Mouse (Mus musculus): ENCODE measurements around the gene Ormdl3.

The Ormdl3 gene

GRCm38 (mm10) chr11:98588833-98589281 is 1.7 kb upstream of the Ormdl3 start:
- no peak for DNase-seq (ENCODE audit: low spot score)

DNA sequence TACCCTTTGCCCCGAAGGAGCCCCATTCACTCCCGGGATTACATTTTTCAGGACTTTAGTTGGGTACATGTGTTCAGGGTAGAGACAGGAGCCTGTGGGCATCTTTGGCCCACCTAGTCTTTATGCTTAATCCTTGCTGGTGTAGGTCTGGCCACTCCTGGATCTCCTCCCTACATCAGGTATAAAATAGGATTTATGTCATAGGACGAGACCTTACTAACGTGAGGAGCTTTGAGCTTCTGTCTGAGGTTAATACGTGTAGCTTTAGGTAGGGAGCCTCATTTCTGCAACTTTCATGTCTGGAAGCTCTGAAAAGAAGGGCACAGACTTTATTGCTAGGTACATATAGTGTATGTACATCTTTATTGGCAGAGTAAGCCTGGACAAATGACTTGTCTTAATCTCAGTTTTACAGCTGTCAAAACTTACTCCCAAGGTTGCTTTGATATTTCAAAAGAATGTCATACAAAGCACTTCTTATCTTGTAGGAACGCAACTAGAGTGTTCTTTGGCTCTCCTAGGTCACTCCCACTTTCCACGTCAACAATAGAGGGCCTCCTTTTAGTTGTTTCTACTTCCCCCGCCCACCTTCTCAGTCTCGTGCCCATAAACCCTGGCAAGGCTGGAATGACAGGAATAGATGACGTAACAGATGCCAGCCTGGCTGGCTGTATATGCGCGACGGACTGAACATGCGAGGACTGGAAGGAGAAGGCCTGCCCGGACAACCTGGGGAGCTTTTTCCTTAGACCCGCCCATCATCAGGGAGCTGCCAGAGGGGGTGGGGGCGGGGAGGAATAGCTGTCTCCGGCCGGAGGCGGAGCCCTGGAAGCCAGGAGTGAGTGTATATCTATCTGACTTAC is 747 bp upstream of the Ormdl3 start:
- DNase-seq (ENCODE audit: low spot score): peak; percentile 79

DNA sequence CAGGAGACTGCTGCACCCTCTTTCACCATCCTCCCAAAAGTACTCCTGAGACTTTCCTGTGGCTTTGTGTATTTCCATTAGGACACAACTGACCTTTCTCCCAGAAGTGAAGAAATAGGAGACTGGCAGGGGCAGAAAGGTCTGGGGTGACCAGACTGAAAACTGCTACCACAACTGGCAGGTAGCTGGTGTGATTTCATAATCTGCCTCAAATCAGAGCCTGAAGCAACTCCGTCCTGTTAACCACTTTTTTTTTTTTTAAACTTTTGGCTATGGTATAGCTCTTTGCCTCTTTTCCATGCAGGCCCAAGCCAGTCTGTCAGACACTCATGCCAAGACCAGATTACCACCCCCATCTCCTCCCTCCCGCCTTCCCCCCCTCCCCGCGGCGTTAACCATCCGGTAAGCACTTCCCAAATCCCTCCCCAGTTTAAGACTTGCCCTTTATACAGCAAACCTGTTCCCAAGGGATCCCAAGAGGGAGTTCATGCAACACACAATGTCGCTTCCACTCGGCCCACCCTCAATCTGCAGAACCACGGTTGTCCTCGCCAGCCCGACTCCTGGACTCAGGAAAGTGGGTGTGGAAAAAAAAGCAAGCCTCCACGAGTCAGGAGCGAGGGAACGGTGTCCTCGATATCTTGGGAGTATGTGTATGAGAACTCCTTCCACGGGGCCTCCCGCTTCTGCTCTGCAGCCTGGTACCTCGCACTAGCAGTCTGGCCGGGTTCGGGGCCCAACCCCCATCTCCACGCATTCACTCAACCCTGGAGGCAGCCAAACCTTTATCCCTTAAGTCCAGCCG is 879 bp downstream of the Ormdl3 start:
- DNase-seq (ENCODE audit: low spot score): no peak

DNA sequence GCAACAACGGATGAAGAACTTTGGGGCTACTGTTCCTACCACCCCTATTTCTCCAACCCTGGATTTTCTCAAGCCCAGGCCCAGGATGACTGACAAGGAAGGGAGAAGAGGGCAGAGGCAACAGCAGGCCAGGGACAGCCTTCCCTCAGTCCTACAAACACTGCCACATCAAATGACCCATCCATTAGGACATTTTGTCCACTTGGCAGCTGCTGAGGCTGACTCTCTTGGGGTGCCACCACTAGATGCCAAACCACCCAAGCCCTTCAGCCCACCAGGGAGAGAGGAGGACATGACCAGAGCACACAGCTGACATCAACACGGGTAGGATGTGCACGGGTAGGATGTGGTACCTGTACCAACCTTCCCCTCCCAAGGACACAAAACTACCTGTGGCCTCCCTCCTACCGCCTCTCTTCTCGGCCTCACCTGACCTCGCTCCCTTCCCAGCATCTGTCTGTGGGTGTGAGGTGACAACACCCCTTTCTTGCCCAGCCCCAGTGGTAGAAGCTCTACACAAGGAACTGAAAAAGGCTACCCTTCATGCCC is 2.5 kb downstream of the Ormdl3 start:
- DNase-seq (ENCODE audit: low spot score): no peak

DNA sequence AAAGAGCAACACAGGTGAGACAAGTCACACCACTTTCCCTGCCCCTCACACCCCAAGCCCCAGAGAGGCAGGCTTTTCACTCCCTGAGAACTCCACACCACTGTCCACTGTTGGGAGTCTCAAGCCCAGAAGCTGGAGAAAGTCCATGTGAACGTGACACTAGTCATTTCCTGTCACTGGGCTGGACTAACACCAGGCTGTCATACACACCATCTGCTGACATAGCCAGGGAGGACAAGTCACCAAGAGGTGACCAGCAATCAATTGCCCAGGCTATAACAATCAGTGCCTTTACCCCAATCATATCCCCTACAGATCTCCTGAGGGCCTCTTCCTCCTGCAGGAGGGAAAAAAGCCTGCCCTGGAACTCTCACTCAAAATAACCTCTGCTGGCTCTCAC is 3.0 kb downstream of the Ormdl3 start:
- no peak for DNase-seq (ENCODE audit: low spot score)

- DNase-seq (ENCODE audit: low spot score): no peak
Observed at GRCm38 (mm10) chr11:98583571-98583970, 3.6 kb downstream of the Ormdl3 start.

DNA sequence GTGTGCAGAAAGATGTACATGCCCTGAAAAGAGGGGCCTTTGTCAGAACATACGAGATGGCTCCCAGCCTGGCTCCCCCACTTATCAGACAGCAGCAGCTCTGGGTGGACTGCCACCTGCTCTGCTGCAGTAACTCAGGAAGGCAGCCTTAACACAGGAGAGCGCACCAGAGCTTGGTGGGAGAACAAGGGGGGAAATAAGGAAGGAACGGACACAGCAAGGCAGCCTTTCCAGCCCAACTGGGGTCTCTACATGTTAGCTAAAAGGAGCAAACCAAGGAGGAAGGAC is 4.0 kb downstream of the Ormdl3 start:
- DNase-seq (ENCODE audit: low spot score): no peak

DNA sequence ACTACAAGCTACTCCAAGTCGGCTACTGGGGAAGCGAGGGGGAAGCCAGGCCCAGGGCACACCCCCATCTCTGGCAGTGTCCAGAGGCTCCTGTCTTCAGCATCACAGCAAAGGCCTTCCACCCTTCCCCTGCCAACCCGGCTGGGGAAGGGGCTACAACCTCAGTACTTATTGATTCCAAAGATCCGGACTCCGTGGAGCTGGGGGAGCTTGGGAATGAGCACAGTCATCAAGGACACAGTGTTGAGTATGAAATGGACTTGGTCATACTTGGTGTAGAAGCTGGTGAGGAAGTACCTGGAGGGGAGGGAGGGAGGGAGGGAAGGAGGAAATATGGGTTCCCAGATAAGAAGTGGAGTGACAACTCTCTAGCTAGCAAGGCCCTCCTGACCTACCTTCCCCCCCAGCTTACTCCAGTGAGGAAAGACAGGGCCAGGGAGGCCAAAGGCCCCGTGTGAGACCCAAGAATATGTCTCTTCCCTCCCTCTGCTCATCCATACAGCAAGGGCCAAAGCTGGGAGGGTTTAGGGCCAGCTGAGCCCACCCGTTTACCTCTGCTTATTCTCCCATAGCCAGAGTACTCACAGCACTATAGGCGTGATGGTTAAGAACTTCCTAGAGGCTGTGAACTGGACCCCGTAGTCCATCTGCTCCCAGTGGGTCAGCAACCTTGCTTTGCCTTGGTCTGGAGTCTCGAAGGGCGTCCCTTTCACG is 4.5 kb downstream of the Ormdl3 start:
- DNase-seq (ENCODE audit: low spot score): no peak

DNA sequence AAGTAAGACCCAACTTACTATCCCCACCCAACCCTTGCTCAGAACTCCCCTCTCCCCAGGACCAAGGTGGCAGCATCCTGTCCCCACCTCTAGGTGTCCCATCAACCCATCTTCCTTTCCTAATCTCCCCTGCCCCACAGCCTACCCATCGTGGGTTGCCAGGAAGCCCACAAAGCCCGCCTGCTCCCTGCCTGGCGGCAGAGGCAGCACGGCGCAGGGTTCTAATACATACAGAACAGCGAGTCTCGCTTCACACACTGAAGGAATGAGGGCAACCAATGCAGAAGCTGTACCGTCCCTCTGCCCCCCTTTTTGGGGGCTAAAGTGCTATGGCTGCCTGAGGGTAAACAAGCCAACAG is 5.2 kb downstream of the Ormdl3 start:
- DNase-seq (ENCODE audit: low spot score): no peak

GRCm38 (mm10) chr11:98581286-98582029 is 5.7 kb downstream of the Ormdl3 start:
- no peak for DNase-seq (ENCODE audit: low spot score)

DNA sequence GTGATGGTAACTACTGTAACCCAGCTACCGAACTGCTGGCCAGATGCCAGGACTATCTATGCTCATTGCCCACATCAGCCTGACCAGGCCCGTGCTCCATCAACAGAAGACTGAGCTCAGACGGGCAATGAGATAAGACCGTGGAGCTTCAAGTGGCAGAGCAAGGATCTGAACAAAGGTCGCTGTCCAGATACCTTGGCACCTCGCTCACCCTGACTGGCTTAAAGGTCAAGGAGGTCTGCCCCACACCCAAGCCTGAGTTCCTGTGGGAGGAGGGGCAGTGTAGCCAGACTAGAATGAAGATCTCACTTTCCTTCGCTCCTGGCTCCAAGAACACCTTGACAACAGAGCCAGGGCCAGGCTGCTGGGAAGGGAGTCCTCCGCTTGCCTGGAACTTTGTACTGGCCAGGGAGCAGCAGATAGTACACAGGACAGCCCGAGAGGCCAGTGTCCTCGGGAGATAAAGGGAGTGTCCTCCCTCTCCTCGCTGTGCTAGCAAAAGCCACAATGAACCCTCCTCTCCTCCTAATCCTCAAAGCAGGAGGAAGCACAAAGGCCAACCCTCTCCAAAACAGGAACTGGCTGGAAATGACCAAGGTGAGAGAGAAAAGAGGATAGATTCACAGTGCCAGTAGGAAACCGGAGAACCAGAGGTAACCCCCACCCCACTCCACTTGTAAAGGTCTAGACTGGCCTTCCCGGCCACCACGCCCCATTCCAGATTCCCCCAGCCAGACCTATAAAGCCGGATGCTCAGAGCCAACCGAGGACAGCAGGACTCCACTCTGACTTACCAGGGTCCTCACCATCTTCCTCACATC is 6.7 kb downstream of the Ormdl3 start:
- peak; percentile 47 for DNase-seq (ENCODE audit: low spot score)

GRCm38 (mm10) chr11:98577776-98578175 is 9.4 kb downstream of the Ormdl3 start:
- peak; percentile 62 for DNase-seq (ENCODE audit: low spot score)

DNA sequence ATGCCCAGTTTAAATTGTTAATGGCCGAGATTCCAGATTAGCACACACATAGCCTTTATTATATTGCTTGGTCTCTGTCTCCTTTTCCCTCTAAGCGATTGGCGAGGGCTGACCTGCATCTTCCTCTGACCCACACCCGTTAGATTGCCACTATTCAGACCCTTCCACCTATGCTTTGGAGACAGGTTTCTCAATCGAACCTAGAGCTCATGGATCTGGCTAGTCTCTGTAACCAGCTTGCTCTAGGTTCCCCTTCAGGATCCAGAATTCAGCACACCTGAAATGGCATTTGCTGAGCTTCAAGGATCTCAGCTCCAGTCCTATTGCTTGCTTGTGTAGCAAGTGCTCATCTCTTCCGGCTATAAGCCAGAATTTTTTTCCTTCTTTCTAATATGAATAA is 17.7 kb downstream of the Ormdl3 start:
- DNase-seq (ENCODE audit: low spot score): no peak

- no peak for DNase-seq (ENCODE audit: low spot score)
Observed at GRCm38 (mm10) chr11:98568326-98568725, 18.8 kb downstream of the Ormdl3 start.

DNA sequence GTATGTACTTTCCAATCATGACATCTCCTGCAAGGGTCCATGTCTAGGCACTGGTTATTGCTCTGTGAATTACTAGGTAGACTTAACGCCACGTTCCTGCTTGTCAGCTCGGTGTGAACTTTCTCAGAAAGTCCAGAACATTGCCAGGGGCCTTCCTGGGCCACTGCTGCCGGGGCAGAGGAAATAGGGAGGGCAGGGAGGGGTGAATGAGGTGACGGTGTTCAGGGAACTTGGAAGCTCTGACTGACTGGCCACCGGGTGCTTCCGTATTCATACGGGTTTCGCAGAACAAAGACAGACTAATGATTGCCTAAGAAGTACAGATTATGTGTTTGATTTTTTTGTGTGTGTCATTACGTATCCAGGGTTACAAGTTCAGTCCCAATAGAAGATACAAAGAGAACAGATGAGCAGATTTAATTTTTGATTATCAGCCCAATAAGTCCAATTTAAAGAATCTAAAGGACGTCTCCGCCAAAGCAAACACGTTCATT is 23.2 kb downstream of the Ormdl3 start:
- DNase-seq (ENCODE audit: low spot score): no peak

DNA sequence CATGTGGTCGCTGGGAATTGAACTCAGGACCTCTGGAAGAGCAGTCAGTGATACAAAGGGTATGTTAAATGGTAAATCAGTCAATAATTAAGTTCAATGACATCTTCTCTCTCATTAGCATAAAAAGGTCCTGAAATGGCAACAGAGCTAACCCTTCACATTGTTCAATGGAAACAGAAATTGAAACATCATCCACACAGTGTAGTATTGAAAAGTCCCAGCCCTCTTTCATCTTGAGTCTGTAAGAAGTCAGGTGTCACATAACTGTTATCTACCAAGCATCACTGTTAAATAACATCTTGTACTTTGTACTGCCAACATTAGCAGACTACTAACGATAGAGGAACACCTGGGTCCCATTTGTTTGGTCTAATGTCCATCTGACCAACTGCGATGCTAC is 24.1 kb downstream of the Ormdl3 start:
- DNase-seq (ENCODE audit: low spot score): no peak

DNA sequence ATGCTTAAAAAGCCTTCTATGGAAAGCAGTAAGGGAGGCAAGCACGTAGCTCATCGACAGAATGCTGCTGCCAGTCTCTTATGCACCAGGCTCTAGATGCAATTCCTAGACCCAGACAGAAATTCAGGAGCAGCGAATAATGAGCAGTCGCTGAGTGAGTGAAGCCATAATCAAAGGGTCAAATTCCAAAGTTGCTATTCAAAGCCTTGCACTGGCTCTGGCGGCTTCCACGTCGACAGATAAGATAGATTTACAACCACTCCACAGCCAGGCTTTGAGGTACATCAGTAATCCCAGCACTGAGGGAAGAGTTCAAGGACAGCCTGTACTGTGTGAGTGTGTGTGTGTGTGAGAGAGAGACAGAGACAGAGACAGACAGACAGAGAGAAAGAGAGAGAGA is 26.2 kb downstream of the Ormdl3 start:
- no peak for DNase-seq (ENCODE audit: low spot score)

GRCm38 (mm10) chr11:98555124-98555700 is 32.0 kb downstream of the Ormdl3 start:
- DNase-seq (ENCODE audit: low spot score): no peak

GRCm38 (mm10) chr11:98553966-98554365 is 33.2 kb downstream of the Ormdl3 start:
- no peak for DNase-seq (ENCODE audit: low spot score)

All from ovary, postnatal 36 days (tissue).